Mouse (Mus musculus) limb, embryonic 14.5 days (tissue): ENCODE results near the gene Prss50. TPM values are rescaled to one million over a fixed set of nuclear protein-coding genes. Genes with fewer than 3 reads are reported as not detected.
A peak's percentile ranks its signal among the peaks of the same experiment; 100 is the strongest.

ENCODE experiments used
- ATAC-seq: fragments of 200-750 bp; cut with Nextera tagmentation; 2 replicates; pipeline ENCODE4 v1.8.0; 2017; ENCODE audit warnings: low read depth, moderate number of reproducible peaks, moderate TSS enrichment; ENCODE audit not compliant: low FRiP score
- DNase-seq: peaks from one replicate; pipeline ENCODE4 v3.0.0-alpha.2; 2015; ENCODE audit warnings: low spot score
- H3K27ac ChIP-seq: fragments of 300-500 bp; sonication (generic); replicated peaks from 2 replicates; pipeline ENCODE4 v1.5.1; 2014; ENCODE audit warnings: low read depth, mild to moderate bottlenecking, low read length, moderate library complexity, mixed read lengths
- H3K27me3 ChIP-seq: fragments of 300-500 bp; sonication (generic); 2 replicates; pipeline ENCODE4 v1.6.1; 2014; ENCODE audit warnings: low read length, mixed read lengths; ENCODE audit not compliant: control insufficient read depth, insufficient read depth
- H3K36me3 ChIP-seq: fragments of 300-500 bp; sonication (generic); 2 replicates; pipeline ENCODE4 v1.6.1; 2014; ENCODE audit warnings: mild to moderate bottlenecking, low read length, moderate library complexity, mixed read lengths; ENCODE audit not compliant: control insufficient read depth, insufficient read depth
- H3K4me1 ChIP-seq: fragments of 300-500 bp; sonication (generic); 2 replicates; pipeline ENCODE4 v1.6.1; 2014; ENCODE audit warnings: antibody characterized with exemption, low read length, mixed read lengths; ENCODE audit not compliant: control insufficient read depth, insufficient read depth
- H3K4me2 ChIP-seq: fragments of 300-500 bp; sonication (generic); replicated peaks from 2 replicates; pipeline ENCODE4 v1.6.1; 2014; ENCODE audit warnings: low read depth, mild to moderate bottlenecking, low read length, moderate library complexity; ENCODE audit not compliant: severe bottlenecking
- H3K4me3 ChIP-seq: fragments of 300-500 bp; sonication (generic); replicated peaks from 2 replicates; pipeline ENCODE4 v1.5.1; 2014; ENCODE audit warnings: low read length
- H3K9ac ChIP-seq: fragments of 300-500 bp; sonication (generic); 2 replicates; pipeline ENCODE4 v1.6.1; 2014; ENCODE audit warnings: mild to moderate bottlenecking, low read depth, low read length, moderate library complexity; ENCODE audit not compliant: severe bottlenecking
- H3K9me3 ChIP-seq: fragments of 300-500 bp; sonication (generic); 2 replicates; pipeline ENCODE4 v1.6.1; 2016; ENCODE audit warnings: low read length; ENCODE audit not compliant: control insufficient read depth
- POLR2A ChIP-seq: fragments of 200-500 bp; IDR thresholded peaks from 2 replicates; pipeline ENCODE4 v1.8.0; 2012; ENCODE audit warnings: inconsistent platforms, mild to moderate bottlenecking, moderate library complexity, borderline replicate concordance; ENCODE audit not compliant: insufficient read depth, insufficient read length; ENCODE audit errors: extremely low read depth
- WGBS: fragments of 180-500 bp; shearing (Covaris S2); extraction: QIAGEN DNeasy Blood & Tissue Kit; methylation state at CpG from one replicate; pipeline ENCODE4 v1.1.7; 2014; 5-methylcytosine and 5-hydroxymethylcytosine counted together
- polyA plus RNA-seq, 2 experiments: library from polyadenylated mRNA; depleted of rRNA in 1 of 2; stranded (reverse) in 1 of 2; unstranded in 1 of 2; fragments of >200 nt; fragmentation: Nextera tagmentation in 1 of 2; extraction: Ambion mirVana in 1 of 2; gene quantifications; 2 replicates each; pipeline versions ENCODE4 v1.2.1 to v1.2.3; 2012 to 2014

Prss50 gene
- polyA plus RNA-seq, 2 experiments = 0.21 to 0.41 TPM

DNA sequence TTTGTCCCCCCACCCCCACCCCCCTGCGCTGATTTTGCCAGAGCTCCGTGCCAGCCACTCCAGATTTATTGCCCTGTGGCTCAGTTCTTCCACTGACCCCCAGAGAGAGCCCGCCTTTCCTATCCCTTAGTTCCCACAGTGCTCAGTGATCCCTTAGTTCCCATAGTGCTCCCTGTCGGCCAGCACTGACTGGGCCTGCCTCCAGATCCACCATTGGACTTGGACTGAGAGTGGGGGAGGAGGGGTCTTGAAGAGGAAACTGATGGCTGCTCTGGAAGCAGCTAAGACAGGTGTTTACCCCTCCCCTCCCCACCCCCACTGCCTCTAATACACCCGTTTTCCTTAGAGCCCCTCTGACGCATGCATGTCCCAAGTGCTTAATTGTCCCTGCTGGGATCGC lies 38.2 kb downstream of the Prss50 start:
- ATAC-seq (no peak), DNase-seq (no peak)
- no peak for TF ChIP-seq POLR2A
- H3K4me3 ChIP-seq = no peak overlapping the region
- H3K4me1 ChIP-seq = no peaks in the 10 kb centered on the region
- H3K4me2 ChIP-seq = no peak overlapping the region
- no peaks in the 10 kb centered on the region for H3K9me3 ChIP-seq
- no peaks in the 10 kb centered on the region for H3K36me3 ChIP-seq
- H3K27me3 ChIP-seq = no peaks in the 10 kb centered on the region
- H3K9ac ChIP-seq = no peak overlapping the region
- H3K27ac ChIP-seq = no peak overlapping the region
- 7% methylated on average over 7 of the region's 7 CpGs for WGBS

DNA sequence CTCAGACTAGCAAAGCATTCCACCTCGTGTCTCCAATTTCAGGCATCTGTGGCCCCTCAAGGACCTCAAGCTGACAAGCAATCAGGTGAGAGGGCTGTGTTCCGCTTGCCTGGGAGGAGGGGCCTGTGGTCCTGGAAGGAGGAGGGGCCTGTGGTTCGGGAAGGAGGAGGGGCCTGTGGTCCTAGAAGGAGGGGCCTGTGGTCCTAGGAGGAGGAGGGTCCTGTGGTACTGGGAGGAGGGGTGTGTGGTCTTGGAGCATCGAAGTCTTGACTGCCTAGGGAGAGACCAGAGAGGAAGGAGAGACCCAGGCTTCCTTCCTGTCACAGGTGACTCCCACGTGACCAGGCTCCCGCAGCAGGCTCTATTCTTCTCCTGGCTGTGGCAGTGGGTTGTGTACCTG lies 38.8 kb downstream of the Prss50 start:
- Histone ChIP-seq H3K27ac (no peak overlapping the region), H3K4me1 (no peaks in the 10 kb centered on the region), H3K4me3 (no peak overlapping the region), H3K9me3 (no peaks in the 10 kb centered on the region), H3K4me2 (peak overlapping the region; percentile 23; the same call in 1 of the 2 replicates), H3K9ac (no peak overlapping the region), H3K36me3 (no peaks in the 10 kb centered on the region), H3K27me3 (no peaks in the 10 kb centered on the region)
- 5% methylated on average over 6 of the region's 6 CpGs for WGBS
- no peak for ATAC-seq
- TF ChIP-seq POLR2A = no peak
- DNase-seq = no peak

DNA sequence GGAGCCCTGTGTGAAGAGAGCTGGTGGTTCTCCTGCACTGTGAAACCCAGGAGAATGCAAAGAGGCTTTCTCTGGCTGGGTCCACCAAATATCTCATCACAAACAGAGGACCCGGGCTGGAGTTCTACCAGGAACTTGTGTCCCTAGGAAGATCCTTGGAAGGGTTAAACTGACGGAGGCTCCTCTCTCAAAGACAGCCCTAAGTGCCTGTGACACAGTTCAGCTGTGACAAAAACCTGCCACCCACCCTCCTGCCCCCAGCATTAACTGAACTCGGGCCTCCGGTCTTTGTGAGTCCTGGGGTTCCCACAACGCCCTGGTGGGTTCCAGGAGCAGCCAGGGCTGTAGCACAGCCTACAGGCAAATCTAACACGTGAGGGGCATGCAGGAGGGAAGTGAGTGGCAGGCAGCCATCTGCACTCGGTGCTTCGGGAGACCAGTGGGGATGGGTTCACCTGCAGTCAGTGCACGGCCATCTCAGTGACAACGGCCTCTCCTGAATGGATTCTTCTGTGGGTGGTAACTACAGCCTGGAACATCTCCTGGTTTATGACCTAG lies 41.8 kb downstream of the Prss50 start:
- Histone ChIP-seq H3K27me3 (no peaks in the 10 kb centered on the region), H3K4me3 (no peak overlapping the region), H3K4me2 (no peak overlapping the region), H3K4me1 (no peaks in the 10 kb centered on the region), H3K36me3 (no peaks in the 10 kb centered on the region), H3K27ac (no peak overlapping the region), H3K9me3 (no peaks in the 10 kb centered on the region), H3K9ac (no peak overlapping the region)
- DNase-seq = no peak
- TF ChIP-seq POLR2A = no peak
- WGBS = 56% methylated on average over 10 of the region's 10 CpGs
- ATAC-seq = no peak

DNA sequence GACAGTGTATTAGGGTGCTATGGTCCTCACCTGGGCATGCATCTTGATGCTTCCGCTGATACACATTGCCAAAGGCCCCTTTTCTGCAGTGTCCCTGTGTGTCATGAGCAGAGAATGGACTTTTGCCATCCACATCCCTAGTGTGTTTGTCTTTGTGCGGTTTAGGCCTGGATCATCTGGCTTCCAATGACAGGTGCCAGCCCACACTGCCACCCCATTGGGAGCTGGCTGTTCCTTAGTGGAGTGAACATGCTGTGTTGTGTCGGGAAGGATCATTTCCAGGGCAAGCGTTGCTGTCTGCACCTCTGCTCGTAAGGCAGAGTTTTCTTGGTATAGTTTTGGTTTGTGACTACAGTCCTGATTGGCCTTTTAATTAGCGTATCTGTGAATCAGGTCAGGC lies 43.4 kb downstream of the Prss50 start:
- H3K27me3 ChIP-seq = no peaks in the 10 kb centered on the region
- 87% methylated on average over 6 of the region's 6 CpGs for WGBS
- no peak for TF ChIP-seq POLR2A
- H3K9ac ChIP-seq = no peak overlapping the region
- no peak overlapping the region for H3K4me2 ChIP-seq
- no peak overlapping the region for H3K4me3 ChIP-seq
- H3K27ac ChIP-seq = no peak overlapping the region
- no peak for ATAC-seq
- no peaks in the 10 kb centered on the region for H3K36me3 ChIP-seq
- no peaks in the 10 kb centered on the region for H3K9me3 ChIP-seq
- H3K4me1 ChIP-seq = no peaks in the 10 kb centered on the region
- DNase-seq = no peak

DNA sequence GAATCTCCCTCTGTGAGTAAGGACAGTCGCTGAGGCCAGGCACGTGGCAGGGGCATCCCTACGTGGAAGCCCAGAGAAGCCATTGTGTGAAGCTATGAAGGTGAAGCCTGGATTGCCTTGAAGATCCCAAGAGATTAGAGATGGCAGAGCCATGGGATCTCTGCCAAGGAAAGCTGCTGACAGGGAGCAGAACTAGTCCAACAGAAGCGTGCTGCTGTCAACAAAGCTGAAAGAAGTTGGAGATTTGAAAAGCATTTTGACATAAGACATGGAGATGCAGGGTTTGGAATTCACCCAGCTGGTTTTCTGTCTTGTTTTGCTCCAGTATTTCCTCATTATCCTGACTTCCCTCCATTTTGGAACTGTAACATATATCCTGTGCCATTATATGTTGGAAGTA lies 44.5 kb downstream of the Prss50 start:
- DNase-seq = no peak
- Histone ChIP-seq H3K27ac (no peak overlapping the region), H3K9ac (no peak overlapping the region), H3K9me3 (no peaks in the 10 kb centered on the region), H3K36me3 (no peaks in the 10 kb centered on the region), H3K4me3 (no peak overlapping the region), H3K4me1 (no peaks in the 10 kb centered on the region), H3K4me2 (no peak overlapping the region), H3K27me3 (no peaks in the 10 kb centered on the region)
- no peak for TF ChIP-seq POLR2A
- WGBS = 91% methylated on average over 4 of the region's 4 CpGs
- ATAC-seq = no peak
